ENCODE assay signal across 13 mouse cellular contexts in the genomic region with DNA sequence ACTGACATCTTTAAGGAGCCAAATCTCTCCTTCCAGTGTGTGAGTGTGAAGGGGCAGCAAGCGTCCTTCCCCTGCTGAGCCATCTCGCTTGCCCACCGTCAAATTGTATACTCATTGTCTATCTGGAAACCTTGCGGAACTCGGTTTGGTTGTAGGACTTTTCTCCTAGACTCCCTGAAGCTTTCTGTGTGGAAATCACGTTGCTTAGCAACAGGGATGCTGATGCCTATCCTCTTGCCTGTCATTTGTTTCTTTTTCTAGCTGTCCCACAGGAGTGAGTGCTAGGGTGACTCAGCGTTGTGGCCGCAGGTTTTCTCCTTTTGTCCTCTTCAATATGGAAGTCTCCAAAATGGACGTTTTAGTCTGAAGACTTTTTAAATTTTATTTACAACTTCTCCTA.
DNase-seq lines count a peak whose midpoint lies in the region; ATAC-seq lines count a peak whose summit lies in the region.
"Had no signal": no experiment of that assay in that cellular context is flagged by ENCODE, and none has a peak within 500 bp of the region (broad histone marks: within the 10 kb centered on the region; RNA-seq: fewer than 3 reads in every experiment).

No protein-coding gene starts in this region.

- ATAC-seq in hindbrain, embryonic 15.5 days (ENCODE audit: low FRiP score, low read depth) = no peak
- peak; percentile 55; the same call in 1 of the 2 replicates for ATAC-seq in neural tube, embryonic 15.5 days (ENCODE audit: low FRiP score)

- no peak overlapping the region for H3K4me3 ChIP-seq in hindbrain, embryonic 15.5 days
- no peak overlapping the region for H3K4me3 ChIP-seq in neural tube, embryonic 15.5 days (replicated peaks)
- H3K4me3 ChIP-seq: embryonic facial prominence, embryonic 13.5 days; left cerebral cortex, adult 2 months; liver, embryonic 15.5 days; stomach, embryonic 15.5 days had no signal

- H3K4me1 ChIP-seq in hindbrain, embryonic 15.5 days (replicated peaks) = peaks cover 5% of the 10 kb centered on the region
- peaks cover 5% of the 10 kb centered on the region; the same call in 1 of the 2 replicates for H3K4me1 ChIP-seq in neural tube, embryonic 15.5 days
- H3K4me1 ChIP-seq: embryonic facial prominence, embryonic 13.5 days; liver, embryonic 15.5 days; stomach, embryonic 15.5 days had no signal

- no peak overlapping the region for H3K27ac ChIP-seq in hindbrain, embryonic 15.5 days (replicated peaks)
- H3K27ac ChIP-seq in neural tube, embryonic 15.5 days (replicated peaks) = no peak overlapping the region
- H3K27ac ChIP-seq: embryonic facial prominence, embryonic 13.5 days; left cerebral cortex, adult 2 months; liver, embryonic 15.5 days; stomach, embryonic 15.5 days had no signal

- no peaks in the 10 kb centered on the region for H3K27me3 ChIP-seq in hindbrain, embryonic 15.5 days
- no peaks in the 10 kb centered on the region for H3K27me3 ChIP-seq in neural tube, embryonic 15.5 days (replicated peaks)
- H3K27me3 ChIP-seq: embryonic facial prominence, embryonic 13.5 days; liver, embryonic 15.5 days; stomach, embryonic 15.5 days had no signal

- H3K9me3 ChIP-seq in hindbrain, embryonic 15.5 days = no peaks in the 10 kb centered on the region
- no peaks in the 10 kb centered on the region for H3K9me3 ChIP-seq in neural tube, embryonic 15.5 days (replicated peaks)
- H3K9me3 ChIP-seq: embryonic facial prominence, embryonic 13.5 days; liver, embryonic 15.5 days; stomach, embryonic 15.5 days had no signal

- DNase-seq in layer of hippocampus, adult 11-12 months (ENCODE audit: low spot score) = peak; percentile 19
- no peak for DNase-seq in layer of hippocampus, adult 9-10 months (ENCODE audit: low spot score)
- DNase-seq in ZHBTc4 (ENCODE audit: low read depth, low spot score) = peak; percentile 28
- no peak for DNase-seq in cerebellum, postnatal 25 days
- no peak for DNase-seq in kidney, postnatal 14 days
- DNase-seq: gastrocnemius, postnatal 10 days; kidney, adult 11 months had no signal

- H3K9ac ChIP-seq in hindbrain, embryonic 15.5 days = no peak overlapping the region
- H3K9ac ChIP-seq in neural tube, embryonic 15.5 days (replicated peaks) = no peak overlapping the region
- H3K9ac ChIP-seq: embryonic facial prominence, embryonic 13.5 days; liver, embryonic 15.5 days; stomach, embryonic 15.5 days had no signal

- 6% methylated on average over 9 of the region's 9 CpGs for WGBS in hindbrain, embryonic 15.5 days
- WGBS in neural tube, embryonic 15.5 days = 9% methylated on average over 9 of the region's 9 CpGs

- peak overlapping the region; percentile 34 for H3K4me2 ChIP-seq in hindbrain, embryonic 15.5 days
- H3K4me2 ChIP-seq in neural tube, embryonic 15.5 days = peak overlapping the region; percentile 18; the same call in 1 of the 2 replicates
- H3K4me2 ChIP-seq: embryonic facial prominence, embryonic 13.5 days; liver, embryonic 15.5 days; stomach, embryonic 15.5 days had no signal

- no peaks in the 10 kb centered on the region for H3K36me3 ChIP-seq in hindbrain, embryonic 15.5 days
- no peaks in the 10 kb centered on the region for H3K36me3 ChIP-seq in neural tube, embryonic 15.5 days
- H3K36me3 ChIP-seq: embryonic facial prominence, embryonic 13.5 days; liver, embryonic 15.5 days; stomach, embryonic 15.5 days had no signal

Comparison
In these comparisons a context has a peak if more than half of its experiments do, and no peak if none do; other contexts are left out.
1. DNase-seq: peak in layer of hippocampus, adult 11-12 months (single experiment) and ZHBTc4 (single experiment); none in layer of hippocampus, adult 9-10 months (single experiment), cerebellum, postnatal 25 days (0 of 2) and kidney, postnatal 14 days (single experiment).